Mouse (Mus musculus): ENCODE data around the gene Prdm9.

The Prdm9 gene

DNA sequence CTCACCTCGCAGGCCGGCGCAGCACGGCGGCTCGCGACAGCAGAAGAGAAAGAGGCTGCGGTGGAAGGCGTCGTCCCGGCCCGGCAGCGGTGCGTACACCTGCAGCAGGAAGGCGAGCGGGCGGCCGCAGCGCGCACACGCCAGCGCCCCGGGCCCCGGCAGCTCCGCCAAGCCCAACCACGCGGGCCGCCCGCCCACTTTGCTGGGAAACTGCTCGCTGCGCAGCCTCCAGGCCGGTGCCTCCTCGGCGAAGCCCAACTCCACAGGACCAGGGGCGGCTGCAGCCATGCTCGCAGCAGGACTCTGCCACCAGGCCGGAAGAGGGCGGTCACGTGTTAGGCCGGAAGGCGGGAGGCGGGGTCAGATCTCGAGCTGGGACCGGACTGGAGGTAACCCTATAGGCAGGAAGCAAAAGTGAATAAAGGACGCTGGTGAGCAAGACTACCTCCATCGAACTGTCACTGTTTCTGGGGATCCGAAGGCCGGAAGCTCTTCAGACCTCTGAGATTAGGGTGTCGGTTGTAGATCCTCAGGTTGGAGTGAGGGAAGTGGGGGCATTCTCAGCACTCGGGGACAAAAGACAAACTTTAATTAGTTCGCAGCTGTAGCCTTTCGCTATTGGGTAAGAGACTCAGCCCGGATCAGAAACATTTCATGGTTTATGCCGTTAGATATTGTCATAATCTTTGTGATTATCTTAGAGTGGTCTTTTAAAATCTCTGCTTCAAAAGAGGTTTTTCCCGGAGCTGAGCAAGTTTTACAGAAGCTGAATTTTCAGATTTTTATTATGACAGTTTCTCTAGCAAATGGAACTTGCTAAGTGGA, 37.0 kb downstream of the Prdm9 start, which contains the start of gene Pdcd2:
Gene Pdcd2 (minus strand): TSS at position 316 of the 825 bp plus-strand sequence.
- DNase-seq = peak; percentile 93 to 94

DNA sequence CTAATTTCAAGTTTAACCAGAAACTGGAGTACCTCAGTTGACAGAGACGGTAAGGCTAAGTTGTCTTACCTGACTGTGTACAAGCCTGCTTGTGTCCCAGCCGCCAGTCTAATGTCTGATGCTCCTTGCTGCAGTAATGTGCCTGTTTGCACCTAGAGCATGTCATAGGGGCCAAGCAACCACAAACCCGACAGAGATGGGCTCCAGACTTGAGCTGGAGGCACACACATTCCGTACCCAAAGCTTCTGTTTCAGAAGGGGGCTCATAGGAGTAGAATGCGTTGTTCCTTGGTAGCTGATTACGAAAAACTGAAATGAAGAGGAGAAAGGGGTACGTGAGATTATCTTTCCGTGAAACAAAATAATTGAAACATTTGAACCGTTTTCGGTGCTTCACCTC, 37.9 kb downstream of the Prdm9 start:
- no peak for DNase-seq

DNA sequence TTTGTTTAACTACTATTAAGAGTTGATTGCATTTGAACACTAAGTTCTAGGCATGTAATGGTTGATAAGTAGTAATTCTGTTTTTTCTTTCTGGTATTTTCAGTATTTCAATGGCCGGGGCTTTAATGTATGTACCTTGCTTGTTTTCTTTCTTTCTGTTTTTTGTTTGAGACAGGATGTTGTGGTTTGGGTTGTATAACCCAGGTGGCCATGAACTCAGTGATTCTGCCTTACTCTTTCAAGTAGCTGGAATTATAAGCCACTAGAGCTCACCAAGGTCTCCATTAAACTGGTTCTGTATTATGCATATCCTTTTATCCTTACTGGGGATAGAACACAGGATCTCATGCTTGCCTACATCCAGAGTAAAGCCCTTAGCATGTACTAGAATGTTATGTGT, 45.4 kb downstream of the Prdm9 start:
- DNase-seq = no peak

DNA sequence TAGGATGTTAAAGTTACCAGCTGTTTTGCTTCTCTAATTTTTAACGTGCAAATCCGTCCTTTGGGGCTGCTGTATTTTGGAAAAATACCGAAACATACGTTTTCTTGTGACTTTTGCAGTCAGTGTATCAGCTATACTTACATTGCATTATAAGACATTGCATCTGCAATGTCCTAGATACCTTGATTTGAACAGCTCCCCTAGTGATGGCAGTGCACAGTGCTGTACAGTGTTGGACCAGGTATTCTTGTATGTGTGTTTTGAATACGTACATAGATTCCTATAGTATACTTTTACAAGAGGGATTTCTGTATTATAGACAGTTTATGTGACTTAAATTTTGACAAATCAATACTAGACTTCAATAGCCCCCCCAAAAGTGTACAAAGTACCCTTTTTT, 46.0 kb downstream of the Prdm9 start:
- no peak for DNase-seq

DNA sequence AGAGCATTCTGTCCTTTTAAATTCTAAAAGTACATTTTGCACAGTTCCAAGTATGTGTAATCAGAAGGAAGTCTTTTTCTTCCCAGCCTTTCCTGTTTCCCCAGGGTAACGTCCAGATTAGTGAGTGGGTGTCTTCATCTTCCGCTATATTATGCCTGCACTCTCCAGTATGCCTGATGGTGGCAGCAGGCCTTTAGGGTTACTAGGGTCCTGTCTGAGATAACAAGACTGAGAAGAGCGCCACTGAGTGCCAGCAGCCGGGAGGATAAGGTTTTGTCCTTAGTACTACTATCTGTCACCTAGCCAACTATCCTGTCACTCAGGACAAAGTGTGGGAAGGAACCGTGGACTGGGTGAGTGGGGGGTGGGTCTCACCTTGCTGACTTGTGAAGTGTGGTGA, 46.4 kb downstream of the Prdm9 start:
- no peak for DNase-seq

DNA sequence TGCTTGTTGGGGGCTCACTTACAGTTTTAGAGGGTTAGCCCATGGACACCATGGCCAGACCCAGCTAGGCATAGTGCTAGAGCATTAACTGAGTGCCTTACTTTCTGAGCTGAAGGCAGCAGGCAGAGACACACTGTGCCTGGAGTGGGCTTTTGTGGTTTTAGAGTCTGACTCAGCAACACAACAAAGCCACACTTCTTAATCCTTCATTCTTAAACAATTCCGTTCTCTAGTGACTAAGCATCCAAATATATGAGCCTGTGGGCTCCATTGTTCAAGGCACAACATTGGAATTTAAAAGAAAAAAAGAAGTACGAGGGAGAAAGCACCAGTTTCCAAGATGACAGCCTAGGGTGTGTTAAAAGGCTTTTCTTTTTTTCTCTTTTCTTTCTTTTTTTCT, 53.5 kb downstream of the Prdm9 start:
- no peak for DNase-seq

DNA sequence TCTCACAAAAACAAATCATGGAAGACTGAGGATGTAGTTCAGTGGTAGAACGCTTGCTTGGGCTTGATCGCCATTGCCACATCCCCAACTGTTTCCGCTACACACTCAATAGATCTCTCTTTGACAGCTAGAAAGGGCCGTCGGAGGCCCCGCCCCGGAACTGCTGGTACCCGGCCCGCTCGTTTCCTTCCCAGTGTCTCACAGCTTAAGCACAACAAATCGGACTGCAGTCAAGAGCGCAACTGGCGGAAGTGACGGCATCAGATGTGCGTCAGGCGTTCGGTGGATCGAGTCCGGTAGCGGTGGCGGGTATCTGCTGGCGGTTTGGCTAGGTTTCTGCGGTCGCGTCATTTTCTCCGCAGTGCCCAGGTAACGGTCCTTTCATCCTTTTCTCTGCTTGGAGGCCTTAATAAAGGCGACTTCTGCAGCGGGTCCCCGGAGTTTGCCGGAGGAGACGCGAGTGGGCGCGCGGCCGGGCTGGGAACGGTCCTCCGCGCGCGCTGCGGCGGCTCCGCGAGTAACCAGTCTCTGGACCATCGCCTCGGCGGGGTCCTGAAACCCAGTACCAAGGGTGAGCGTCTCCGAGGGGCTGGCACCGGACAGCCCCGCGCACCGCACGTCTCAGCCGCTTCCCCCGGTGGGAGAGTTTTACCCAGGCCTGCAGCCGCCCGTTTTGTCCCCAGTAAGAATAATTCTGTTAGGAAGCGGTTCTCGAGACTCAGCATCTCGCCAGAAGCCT, 64.3 kb downstream of the Prdm9 start, which contains the start of the genes Psmb1 and Tbp:
Gene Psmb1 (minus strand): TSS at position 96 of the 739 bp plus-strand sequence.
Gene Tbp (plus strand): TSS at position 233 of the 739 bp plus-strand sequence.
- peak; percentile 93 for DNase-seq

DNA sequence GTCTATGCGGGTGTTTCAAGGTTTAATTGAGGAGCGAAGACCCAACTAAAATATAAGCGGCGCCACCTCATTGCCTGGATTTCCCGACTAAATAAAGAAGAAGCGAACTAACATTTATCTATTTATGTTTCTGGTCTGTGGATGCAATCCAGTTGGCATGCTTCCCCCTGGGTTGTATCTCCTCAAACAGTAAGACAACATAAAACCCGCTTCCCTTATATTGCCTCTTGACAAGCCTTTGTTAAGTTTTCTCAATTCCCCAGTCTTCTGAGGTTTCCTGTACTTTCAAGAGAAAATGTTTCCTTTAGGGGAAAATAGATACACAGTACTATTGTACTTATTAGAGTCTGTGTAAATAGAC, 65.4 kb downstream of the Prdm9 start:
- no peak for DNase-seq

DNA sequence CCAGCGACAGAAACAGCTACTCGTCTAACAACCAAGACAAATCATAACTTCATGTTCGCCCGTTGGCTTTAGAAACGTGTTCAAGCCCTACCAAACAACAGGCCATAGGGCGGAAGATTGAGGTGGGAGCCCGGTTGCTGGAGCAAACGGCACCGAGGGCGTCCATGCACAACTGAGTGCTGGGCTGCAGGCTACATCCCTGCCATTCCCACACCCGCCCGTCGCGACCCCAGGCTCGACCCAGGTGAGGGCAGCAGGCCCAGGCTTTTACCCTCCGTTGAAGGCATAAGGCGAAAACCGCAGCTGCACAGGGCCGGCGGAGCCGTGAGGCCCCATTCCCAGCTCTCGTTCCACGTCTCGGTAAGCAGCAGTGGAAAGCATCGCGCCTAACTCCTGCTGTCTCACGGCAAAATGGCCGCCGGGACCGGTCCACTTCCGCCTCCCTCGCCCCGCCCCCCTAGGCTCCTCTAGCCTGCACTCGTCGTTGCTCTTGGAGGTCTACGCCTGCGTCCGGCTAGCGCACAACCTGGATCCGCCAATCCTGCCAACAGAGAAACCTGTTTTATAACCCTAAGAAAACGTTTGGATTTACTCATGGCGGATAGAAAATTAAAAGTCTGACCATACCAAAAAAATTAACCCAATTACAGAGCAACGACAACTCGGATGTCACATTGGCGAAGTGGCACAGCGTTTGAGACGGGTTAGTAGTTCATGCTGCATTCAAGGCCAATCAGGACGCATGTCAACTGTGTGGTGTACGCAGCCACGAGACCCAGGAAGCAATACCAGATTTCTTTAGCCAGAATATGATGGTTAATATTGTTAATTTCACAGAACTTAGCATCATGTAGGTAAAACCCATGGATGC, 66.0 kb downstream of the Prdm9 start:
- peak; percentile 84 to 93 for DNase-seq

All from spleen, adult 18-20 months (tissue).